Mouse (Mus musculus) left cerebral cortex, postnatal 10 days (tissue): Measurements from ENCODE around the gene Mpg. TPM values are rescaled to one million over a fixed set of nuclear protein-coding genes. Genes with fewer than 3 reads are reported as not detected.

Experiments
- DNase-seq, 2 experiments: peaks; one replicate each; pipeline ENCODE4 v3.0.0; 2021 to 2022; ENCODE audit warnings: low spot score in 2 of 2, mixed read lengths in 1 of 2; ENCODE audit errors: extremely low spot score in 1 of 2
- intact Hi-C: fragments of 180-260 bp; cut with DNase I; formaldehyde crosslinking; loops from one replicate; pipeline ENCODE4 v1.15.1; 2025
- total RNA-seq, 2 experiments: library from RNA; stranded (reverse); gene quantifications; 2 replicates each; pipeline ENCODE4 v1.2.3; 2021

The Mpg gene
- total RNA-seq, 2 experiments from 2014 or later: 18.7 to 19.8 TPM

GRCm38 (mm10) chr11:32276347-32276746, 50.0 kb downstream of the Mpg start, which contains the start of gene Hba-x:
Gene Hba-x, plus strand, starts transcription at chr11:32276400.
- intact Hi-C loops: no loop called here
- DNase-seq: no peak

- intact Hi-C loops: no loop called here
- no peak for DNase-seq
These were observed 51.6 kb downstream of the Mpg start for GRCm38 (mm10) chr11:32277736-32278457.

DNA sequence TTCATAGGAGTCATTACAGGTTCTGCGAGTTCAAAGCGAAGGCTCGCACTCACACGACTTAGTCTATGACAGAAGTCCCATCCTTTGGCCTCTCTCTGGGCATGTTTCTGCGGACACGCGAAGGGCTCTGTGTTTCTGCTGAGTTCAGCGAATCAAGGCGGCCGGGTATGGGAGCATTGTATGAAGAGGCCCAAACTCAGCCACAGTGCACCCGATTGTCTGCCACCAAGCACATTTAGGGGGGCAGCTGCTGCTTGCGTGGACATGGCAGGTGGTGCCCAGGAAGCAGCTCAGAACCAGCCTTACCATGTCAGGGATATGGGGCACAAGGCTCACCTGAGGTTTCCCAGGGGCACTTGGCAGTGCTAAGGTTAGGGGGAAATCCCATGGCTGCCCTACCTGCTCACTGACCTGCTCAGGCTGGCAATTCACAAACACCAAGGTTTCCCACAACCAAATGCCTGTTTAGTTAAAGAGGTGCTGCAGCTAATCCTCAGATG, 52.2 kb downstream of the Mpg start:
- intact Hi-C loops: no loop called here
- DNase-seq: no peak

- intact Hi-C loops: no loop called here
- DNase-seq: no peak
These were observed 54.3 kb downstream of the Mpg start for GRCm38 (mm10) chr11:32280646-32281045.

- intact Hi-C loops: no loop called here
These were observed 55.3 kb downstream of the Mpg start for GRCm38 (mm10) chr11:32281416-32282144.

More at GRCm38 (mm10) chr11:32281416-32282144, 55.3 kb downstream of the Mpg start:
- DNase-seq: no peak

Other genes with a start within 250 kb of the Mpg start
- gene Nsg2, start 226.0 kb upstream of the Mpg start, total RNA-seq: 100 to 1,000 TPM; 873 to 894 TPM
- not detected for gene Il9r, start 26.2 kb upstream of the Mpg start, total RNA-seq
- 10 to 100 TPM; 25.9 to 28.4 TPM for gene Snrnp25, start 21.1 kb upstream of the Mpg start, total RNA-seq
- gene Rhbdf1, start 4.2 kb upstream of the Mpg start, total RNA-seq: 10 to 100 TPM; 16.4 to 21.8 TPM
- 10 to 100 TPM; 55.9 to 60.0 TPM for gene Nprl3, start 41.2 kb downstream of the Mpg start, total RNA-seq
- not detected for gene Hba-x, start 49.9 kb downstream of the Mpg start, total RNA-seq
- 100 to 1,000 TPM; 406 to 790 TPM for gene Hba-a1, start 57.0 kb downstream of the Mpg start, total RNA-seq
- 1 to 10 TPM; 2.9 to 3.3 TPM for gene Hbq1b, start 60.5 kb downstream of the Mpg start, total RNA-seq
- gene Hba-a2, start 70.0 kb downstream of the Mpg start, total RNA-seq: 100 to 1,000 TPM; 384 to 756 TPM
- 1 to 10 TPM; 1.9 to 2.1 TPM for gene Hbq1a, start 73.6 kb downstream of the Mpg start, total RNA-seq
- gene Sh3pxd2b, start 121.3 kb downstream of the Mpg start, total RNA-seq: 10 to 100 TPM; 28.2 to 31.9 TPM
- 10 to 100 TPM; 46.9 to 54.9 TPM for gene Ubtd2, start 228.9 kb downstream of the Mpg start, total RNA-seq